Mouse (Mus musculus): ENCODE results near the gene Tbcb. TPM values are rescaled to one million over a fixed set of nuclear protein-coding genes. Genes with fewer than 3 reads are reported as not detected.
"Not testable (repeated sequence)": the region's sequence is repeated elsewhere in the genome, so short reads cannot be mapped to it uniquely, and the experiment has no call there.

Tbcb gene
- 100 to 1,000 TPM; 119 to 124 (median 122) TPM for total RNA-seq (2022)

- peak; percentile 97 to 99 for DNase-seq (ENCODE audit: low spot score in 2 of 2)
Observed at GRCm38 (mm10) chr7:30231669-30232454, at the start of gene Tbcb, which contains the start of gene Polr2i. Gene Tbcb, minus strand, starts transcription at chr7:30232272. Gene Polr2i, plus strand, starts transcription at chr7:30231948.

GRCm38 (mm10) chr7:30281522-30281921 is 49.5 kb upstream of the Tbcb start:
- DNase-seq (ENCODE audit: low spot score in 2 of 2): no peak

GRCm38 (mm10) chr7:30280670-30281138 is 48.6 kb upstream of the Tbcb start:
- peak; percentile 79 to 89 for DNase-seq (ENCODE audit: low spot score in 2 of 2)

- peak; percentile 78 to 84 for DNase-seq (ENCODE audit: low spot score in 2 of 2)
Observed at GRCm38 (mm10) chr7:30279951-30280669, 48.0 kb upstream of the Tbcb start, which contains the start of the genes Thap8 and Wdr62. Gene Thap8, plus strand, starts transcription at chr7:30280094. Gene Wdr62, minus strand, starts transcription at chr7:30280419.

GRCm38 (mm10) chr7:30279536-30279935 is 47.5 kb upstream of the Tbcb start:
- no peak for DNase-seq (ENCODE audit: low spot score in 2 of 2)

- DNase-seq (ENCODE audit: low spot score in 2 of 2): no peak
Observed at GRCm38 (mm10) chr7:30278911-30279310, 46.8 kb upstream of the Tbcb start.

- no peak for DNase-seq (ENCODE audit: low spot score in 2 of 2)
Observed at GRCm38 (mm10) chr7:30274383-30274782, 42.3 kb upstream of the Tbcb start.

- DNase-seq (ENCODE audit: low spot score in 2 of 2): no peak
Observed at GRCm38 (mm10) chr7:30269641-30270040, 37.6 kb upstream of the Tbcb start.

- no peak for DNase-seq (ENCODE audit: low spot score in 2 of 2)
Observed at GRCm38 (mm10) chr7:30266780-30267179, 34.7 kb upstream of the Tbcb start.

GRCm38 (mm10) chr7:30265935-30266334 is 33.9 kb upstream of the Tbcb start:
- no peak for DNase-seq (ENCODE audit: low spot score in 2 of 2)

- no peak for DNase-seq (ENCODE audit: low spot score in 2 of 2)
Observed at GRCm38 (mm10) chr7:30265531-30265930, 33.5 kb upstream of the Tbcb start.

- no peak for DNase-seq (ENCODE audit: low spot score in 2 of 2)
Observed at GRCm38 (mm10) chr7:30265041-30265440, 33.0 kb upstream of the Tbcb start.

- DNase-seq (ENCODE audit: low spot score in 2 of 2): no peak
Observed at GRCm38 (mm10) chr7:30251956-30252954, 20.2 kb upstream of the Tbcb start.

- not testable (repeated sequence) for DNase-seq (ENCODE audit: low spot score in 2 of 2)
Observed at GRCm38 (mm10) chr7:30237374-30237773, 5.3 kb upstream of the Tbcb start.

- no peak for DNase-seq (ENCODE audit: low spot score in 2 of 2)
Observed at GRCm38 (mm10) chr7:30235625-30236024, 3.6 kb upstream of the Tbcb start, which contains the start of gene Ovol3. Gene Ovol3, minus strand, starts transcription at chr7:30235725.

- no peak for DNase-seq (ENCODE audit: low spot score in 2 of 2)
Observed at GRCm38 (mm10) chr7:30235091-30235490, 3.0 kb upstream of the Tbcb start.

GRCm38 (mm10) chr7:30234276-30234858 is 2.3 kb upstream of the Tbcb start:
- no peak for DNase-seq (ENCODE audit: low spot score in 2 of 2)

GRCm38 (mm10) chr7:30233387-30233786 is 1.3 kb upstream of the Tbcb start:
- DNase-seq (ENCODE audit: low spot score in 2 of 2): no peak

- no peak for DNase-seq (ENCODE audit: low spot score in 2 of 2)
Observed at GRCm38 (mm10) chr7:30232631-30233148, 618 bp upstream of the Tbcb start.

GRCm38 (mm10) chr7:30231328-30231668 is 774 bp downstream of the Tbcb start:
- DNase-seq (ENCODE audit: low spot score in 2 of 2): no peak
